Mouse (Mus musculus) megakaryocyte-erythroid progenitor cell, adult 5 weeks (primary cell): ENCODE results near the gene Zwint. TPM values are rescaled to one million over a fixed set of nuclear protein-coding genes. Genes with fewer than 3 reads are reported as not detected.

ENCODE experiments used
- polyA plus RNA-seq: library from polyadenylated mRNA; stranded (reverse); fragments of >175 nt; gene quantifications from 2 replicates; pipeline ENCODE4 v1.2.3, GENCODE M21; 2012

Zwint gene
- polyA plus RNA-seq = 11.2 and 14.7 TPM in 2 replicates

GRCm38 (mm10) chr10:72654270-72655016, at the start of gene Zwint:
TSS of gene Zwint (plus strand) at chr10:72654845.

